Mouse (Mus musculus): ENCODE data around the gene Uimc1. TPM values are rescaled to one million over a fixed set of nuclear protein-coding genes. Genes with fewer than 3 reads are reported as not detected.
A peak's percentile ranks its signal among the peaks of the same experiment; 100 is the strongest.
"Not testable (repeated sequence)": the region's sequence is repeated elsewhere in the genome, so short reads cannot be mapped to it uniquely, and the experiment has no call there.

Uimc1 gene
- total RNA-seq, 2 experiments from 2014 or later = 12.9 to 13.4 TPM

DNA sequence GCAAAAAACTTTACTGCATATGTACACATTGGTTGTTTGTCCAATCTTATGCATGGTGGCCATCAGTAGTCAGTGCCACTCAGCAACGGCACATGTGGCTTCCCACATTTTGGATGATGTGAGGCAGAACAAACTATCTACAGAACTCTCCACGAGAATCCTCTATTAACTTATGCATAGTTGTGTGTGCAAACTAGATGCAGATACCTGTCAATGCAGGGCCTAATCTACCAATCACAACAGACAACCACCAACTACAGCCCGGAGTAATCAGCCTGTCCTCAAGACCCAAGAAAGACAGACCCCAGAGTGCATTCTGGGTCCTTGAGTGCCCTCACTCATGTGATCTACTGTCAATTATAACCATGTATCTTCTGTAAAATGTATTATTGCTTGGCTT, 2.3 kb upstream of the Uimc1 start:
- intact Hi-C loops (cut with DNase I) = no loop called here
- H3K4me3 ChIP-seq = no peak overlapping the region
- DNase-seq = no peak
- no peak for TF ChIP-seq CTCF (IDR thresholded peaks at IDR 0.05)
- H3K27ac ChIP-seq = no peak overlapping the region

DNA sequence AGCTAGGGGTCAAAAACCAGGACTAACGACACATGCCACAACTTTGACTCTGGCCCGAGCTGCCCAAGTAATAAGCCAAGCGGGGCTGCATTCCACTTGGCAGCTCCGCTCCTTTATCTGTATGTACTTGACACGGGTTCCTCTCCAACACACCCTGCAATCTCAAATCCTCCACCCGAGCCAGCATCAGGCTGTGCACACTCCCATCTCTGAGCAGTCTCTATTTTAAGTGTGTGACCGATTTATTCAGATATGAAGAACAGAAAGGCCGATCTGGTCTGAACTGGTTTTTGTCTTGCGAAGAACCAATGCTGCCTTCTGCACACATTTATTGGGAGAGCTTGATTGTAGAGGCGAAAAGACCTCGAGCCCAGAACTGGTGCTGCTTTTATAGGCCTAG, 1.5 kb upstream of the Uimc1 start:
- no peak for DNase-seq
- Histone ChIP-seq H3K4me3 (no peak overlapping the region), H3K27ac (no peak overlapping the region)
- intact Hi-C loops (cut with DNase I) = no loop called here
- TF ChIP-seq CTCF (IDR thresholded peaks at IDR 0.05) = no peak

DNA sequence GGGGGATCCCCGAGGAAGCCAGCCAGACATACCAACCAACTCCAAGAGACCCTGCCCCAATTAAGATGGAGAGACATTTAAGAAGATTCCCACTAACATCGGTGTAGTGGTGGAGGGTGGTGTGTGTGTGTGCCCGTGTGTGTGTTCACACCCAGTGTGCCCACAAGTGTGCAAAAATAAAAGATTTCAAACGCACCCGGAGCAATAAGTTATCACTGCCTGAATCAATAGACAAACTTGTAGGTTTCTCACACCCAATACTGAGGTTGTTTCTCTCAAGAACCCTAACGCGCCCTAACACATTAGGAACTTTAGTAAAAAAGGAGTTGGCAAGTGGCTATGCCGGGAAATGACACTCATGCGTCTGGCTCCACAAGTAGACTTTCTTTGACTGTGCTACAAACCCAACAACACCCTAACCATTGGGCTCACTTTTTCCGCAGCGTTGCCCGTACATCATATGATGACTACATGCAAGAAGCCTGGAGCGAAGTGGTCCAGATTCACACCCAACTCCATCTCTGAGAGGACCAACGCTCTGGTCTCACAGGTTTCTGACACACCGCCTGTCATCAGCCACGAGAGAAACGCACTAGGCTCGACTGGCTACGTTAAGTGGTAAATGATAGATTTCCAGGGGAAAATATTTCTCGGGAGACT, 904 bp downstream of the Uimc1 start:
- DNase-seq = peak; percentile 28
- intact Hi-C loops (cut with DNase I) = no loop called here
- no peak for TF ChIP-seq CTCF (IDR thresholded peaks at IDR 0.05)
- Histone ChIP-seq H3K4me3 (peak overlapping the region; percentile 82), H3K27ac (peak overlapping the region; percentile 92)

DNA sequence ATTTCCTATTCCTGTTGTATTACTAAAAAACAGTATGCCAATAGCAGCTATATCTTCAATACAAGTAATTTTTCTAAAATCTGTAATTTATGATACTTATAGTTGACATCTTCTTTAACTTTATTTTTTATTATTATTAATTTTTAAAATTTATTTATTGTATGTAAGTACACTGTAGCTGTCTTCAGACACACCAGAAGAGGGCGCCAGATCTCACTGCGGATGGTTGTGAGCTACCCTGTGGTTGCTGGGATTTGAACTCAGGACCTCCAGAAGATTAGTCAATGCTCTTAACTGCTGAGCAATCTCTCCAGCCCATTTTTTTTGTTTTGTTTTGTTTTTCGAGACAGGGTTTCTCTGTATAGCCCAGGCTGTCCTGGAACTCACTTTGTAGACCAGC, 2.3 kb downstream of the Uimc1 start:
- H3K4me3 ChIP-seq; DNase-seq; H3K27ac ChIP-seq; intact Hi-C loops (cut with DNase I): not testable (repeated sequence)
- peak; percentile 40 for TF ChIP-seq CTCF (IDR thresholded peaks at IDR 0.05)

DNA sequence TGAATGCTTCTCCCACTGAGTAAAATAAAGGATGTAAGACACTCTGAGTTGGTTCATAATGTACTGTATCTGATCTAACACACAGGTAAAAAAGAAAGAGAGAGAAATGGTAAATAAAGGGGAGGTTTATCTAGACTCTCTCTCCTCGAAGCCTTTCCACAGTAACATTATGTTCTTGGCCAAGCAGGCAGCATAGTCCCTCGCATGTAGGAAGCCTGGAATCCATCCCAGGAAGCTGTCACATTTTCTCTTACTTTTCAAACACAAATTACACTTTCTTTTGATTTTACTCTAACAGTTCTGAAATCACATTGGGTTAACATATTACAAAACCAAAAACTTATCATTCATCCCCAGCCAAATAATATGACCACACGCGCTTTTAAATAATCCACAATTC, 7.5 kb downstream of the Uimc1 start:
- no peak for TF ChIP-seq CTCF (IDR thresholded peaks at IDR 0.05)
- Histone ChIP-seq H3K27ac (no peak overlapping the region), H3K4me3 (no peak overlapping the region)
- no peak for DNase-seq
- intact Hi-C loops (cut with DNase I) = no loop called here

DNA sequence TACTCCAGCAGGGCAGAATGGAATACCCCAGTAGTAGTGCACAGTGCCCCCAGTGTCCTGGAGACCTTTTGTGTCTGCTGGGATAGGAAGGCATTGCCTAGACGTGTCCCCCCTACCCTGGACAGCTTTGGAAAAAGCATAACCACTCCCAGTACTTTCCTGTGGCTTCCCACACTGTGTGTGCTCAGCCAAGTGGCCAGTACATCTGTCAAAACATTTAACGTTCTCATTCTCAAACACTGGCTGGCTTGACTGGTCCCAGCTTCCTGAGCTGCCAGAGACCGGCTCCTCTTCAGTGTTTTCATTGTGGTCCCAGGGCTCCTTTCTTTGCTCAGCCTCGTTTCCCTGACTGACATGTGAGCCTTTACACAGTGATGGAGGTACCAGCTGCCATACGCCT, 24.5 kb downstream of the Uimc1 start:
- no peak for TF ChIP-seq CTCF (IDR thresholded peaks at IDR 0.05)
- H3K27ac ChIP-seq = peak overlapping the region; percentile 29
- H3K4me3 ChIP-seq = no peak overlapping the region
- intact Hi-C loops (cut with DNase I) = no loop called here
- DNase-seq = no peak

DNA sequence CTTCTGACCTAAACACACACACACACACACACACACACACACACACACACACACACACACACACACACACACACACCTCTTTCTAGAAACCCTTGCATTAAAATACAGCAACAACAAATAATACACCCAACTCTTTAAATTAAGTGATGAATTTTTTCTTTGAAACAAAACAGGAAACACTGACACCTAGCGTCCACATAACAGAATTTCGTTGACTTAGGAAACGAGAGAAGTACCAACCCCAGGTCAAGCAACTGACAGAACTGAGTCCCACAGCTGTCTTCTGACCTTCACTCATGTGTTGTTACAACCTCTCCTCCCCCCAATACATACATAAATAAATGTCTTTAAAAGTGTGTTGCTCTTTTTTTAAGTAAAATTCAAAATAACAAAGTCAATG, 28.8 kb downstream of the Uimc1 start:
- no peak for DNase-seq
- intact Hi-C loops (cut with DNase I) = loop anchor here (2.0 kb wide), 1 partner anchor 273 kb away; no protein-coding TSS in a partner anchor
- Histone ChIP-seq H3K27ac (no peak overlapping the region), H3K4me3 (no peak overlapping the region)
- peak; percentile 67 for TF ChIP-seq CTCF (IDR thresholded peaks at IDR 0.05)

DNA sequence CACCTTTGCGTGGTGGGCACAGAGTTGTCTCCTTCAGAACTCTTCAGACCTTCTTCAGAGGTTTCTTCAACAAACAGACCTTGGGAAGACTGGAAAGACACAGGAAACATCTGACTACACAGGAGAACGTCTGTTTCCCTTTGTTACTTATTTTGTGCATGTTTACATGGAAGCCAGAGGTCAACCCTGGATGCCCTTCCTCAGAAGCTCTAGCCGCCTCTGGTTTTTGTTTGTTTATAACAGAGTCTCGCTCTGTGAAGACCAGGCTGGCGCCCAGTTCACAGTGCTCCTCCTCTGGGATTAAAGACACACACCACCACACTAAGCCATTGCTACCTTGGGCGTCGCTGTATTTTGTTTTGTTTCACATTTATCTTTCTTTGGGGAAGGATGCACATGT, 30.4 kb downstream of the Uimc1 start:
- DNase-seq = no peak
- intact Hi-C loops (cut with DNase I) = loop anchor here (2.0 kb wide), 1 partner anchor 271 kb away; no protein-coding TSS in a partner anchor
- Histone ChIP-seq H3K4me3 (no peak overlapping the region), H3K27ac (no peak overlapping the region)
- no peak for TF ChIP-seq CTCF (IDR thresholded peaks at IDR 0.05)

DNA sequence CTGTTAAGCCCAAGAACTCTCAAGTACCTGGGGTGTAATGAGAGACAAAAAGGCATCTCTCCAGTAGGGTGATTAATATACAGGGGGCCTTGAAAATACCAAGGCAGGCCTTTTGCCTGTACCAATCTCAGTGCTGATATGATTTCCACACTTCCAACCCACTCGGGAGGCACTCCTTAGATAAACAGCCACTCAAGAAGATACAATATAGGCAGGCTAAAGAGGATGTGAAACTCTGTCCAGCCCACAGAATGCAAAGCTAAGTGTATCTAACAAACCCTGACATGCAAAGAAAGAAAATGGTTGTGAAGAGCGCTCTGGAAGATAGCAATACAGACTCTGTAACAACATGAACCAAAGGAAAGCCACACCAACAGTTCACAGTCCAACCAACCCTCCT, 36.8 kb downstream of the Uimc1 start:
- Histone ChIP-seq H3K27ac (no peak overlapping the region), H3K4me3 (no peak overlapping the region)
- intact Hi-C loops (cut with DNase I) = no loop called here
- no peak for DNase-seq
- TF ChIP-seq CTCF (IDR thresholded peaks at IDR 0.05) = no peak

DNA sequence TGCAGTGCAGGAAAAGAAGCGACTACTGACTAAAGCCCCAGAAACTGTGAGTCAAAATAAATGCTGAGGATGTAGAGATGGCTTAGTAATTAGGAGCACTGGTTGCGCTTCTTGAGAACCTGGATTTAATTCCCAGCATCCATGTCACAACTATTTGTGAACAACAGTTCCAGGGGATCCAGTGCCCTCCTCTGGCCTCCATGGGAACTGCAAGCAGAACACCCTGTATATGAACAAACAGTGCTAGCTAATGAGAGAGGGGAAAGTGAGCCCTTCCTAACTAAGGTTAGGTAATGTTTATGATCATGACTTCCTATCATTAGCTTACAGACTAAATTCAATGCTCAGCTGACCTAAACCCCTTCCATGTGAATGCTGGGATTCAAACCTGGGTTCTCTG, 42.1 kb downstream of the Uimc1 start:
- Histone ChIP-seq H3K27ac (no peak overlapping the region), H3K4me3 (no peak overlapping the region)
- DNase-seq = peak; percentile 20
- peak; percentile 57 for TF ChIP-seq CTCF (IDR thresholded peaks at IDR 0.05)
- intact Hi-C loops (cut with DNase I) = no loop called here

DNA sequence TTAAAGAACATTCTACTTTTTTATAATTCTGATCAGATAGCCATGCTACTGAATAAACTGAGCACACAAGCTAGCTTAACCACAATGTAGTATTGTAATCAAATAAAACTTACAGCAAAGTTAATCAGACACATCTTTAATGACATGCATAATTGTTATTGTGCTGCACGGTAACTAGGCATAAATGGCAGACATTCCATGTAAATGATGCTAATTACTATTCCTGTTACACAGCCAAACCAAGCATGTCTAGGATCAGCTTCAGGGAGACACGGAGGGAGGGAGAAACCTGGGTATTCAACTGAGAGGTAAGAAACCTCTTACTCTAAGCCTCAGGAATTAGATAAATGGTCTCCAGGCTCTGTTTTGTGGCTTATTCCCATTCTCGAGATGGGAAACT, 52.4 kb downstream of the Uimc1 start:
- no peak for TF ChIP-seq CTCF (IDR thresholded peaks at IDR 0.05)
- DNase-seq = no peak
- no peak overlapping the region for H3K27ac ChIP-seq
- intact Hi-C loops (cut with DNase I) = no loop called here
- no peak overlapping the region for H3K4me3 ChIP-seq

DNA sequence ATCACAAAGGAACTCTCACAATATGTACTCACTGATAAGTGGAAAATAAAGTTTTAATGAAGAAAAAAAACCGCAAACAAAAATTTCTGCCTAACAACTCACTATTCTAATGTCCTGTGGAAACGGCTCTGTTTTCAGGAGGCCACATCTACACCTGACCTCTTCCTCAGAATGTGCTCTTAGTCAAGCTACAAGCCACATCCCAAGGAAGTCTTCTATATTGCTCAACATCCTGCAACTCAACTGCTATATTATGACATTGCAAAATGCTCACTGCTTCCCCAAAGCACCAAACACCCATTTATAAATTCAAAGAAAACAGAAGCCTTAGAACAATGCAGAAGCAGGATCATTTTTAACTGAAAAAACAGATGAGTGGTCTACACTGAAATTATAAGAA, 60.1 kb downstream of the Uimc1 start:
- intact Hi-C loops (cut with DNase I) = no loop called here
- DNase-seq = no peak

DNA sequence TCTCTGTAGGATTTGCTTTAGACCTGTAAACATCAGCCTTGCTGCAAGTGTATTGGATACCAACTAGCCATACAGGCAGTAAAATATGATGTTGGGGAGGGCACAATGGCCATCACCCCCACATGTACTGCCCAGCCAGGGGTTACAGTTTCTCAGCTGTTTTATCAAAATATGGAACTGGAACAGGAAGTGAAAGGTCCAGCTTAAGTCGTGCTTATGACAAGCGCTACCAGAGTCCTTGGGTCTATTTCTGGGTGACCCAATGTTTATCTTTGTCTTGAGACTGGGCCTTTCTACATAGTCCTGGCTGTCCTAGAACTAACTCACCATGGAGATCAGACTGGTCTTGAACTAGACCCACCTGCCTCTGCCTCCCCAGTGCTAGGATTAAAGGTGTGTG, 75.9 kb downstream of the Uimc1 start:
- DNase-seq = no peak
- Histone ChIP-seq H3K4me3 (no peak overlapping the region), H3K27ac (no peak overlapping the region)
- intact Hi-C loops (cut with DNase I) = no loop called here
- TF ChIP-seq CTCF (IDR thresholded peaks at IDR 0.05) = no peak

More for the DNA sequence above, 60.1 kb downstream of the Uimc1 start:
- no peak for TF ChIP-seq CTCF (IDR thresholded peaks at IDR 0.05)
- Histone ChIP-seq H3K4me3 (no peak overlapping the region), H3K27ac (no peak overlapping the region)

DNA sequence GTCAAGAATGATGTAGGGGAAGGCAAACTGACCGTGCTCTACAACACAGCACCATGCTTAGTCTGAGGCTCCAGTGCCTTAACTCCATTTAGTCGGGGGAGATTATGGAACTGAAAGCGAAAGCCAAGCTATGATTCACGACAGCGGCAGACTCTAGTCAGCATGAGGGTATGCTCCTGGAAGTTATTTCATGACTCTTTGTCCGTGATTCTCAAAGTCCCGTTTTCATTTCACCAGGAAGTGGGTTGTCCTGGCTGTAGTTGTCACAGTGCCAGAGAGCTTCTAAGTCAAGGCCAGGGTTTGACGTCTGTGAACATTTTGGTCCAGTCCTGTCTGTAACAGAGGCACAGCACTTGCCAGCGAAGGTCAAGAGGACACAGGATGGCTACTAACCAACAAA, 77.4 kb downstream of the Uimc1 start:
- Histone ChIP-seq H3K27ac (0 out of 2 replicates have a peak overlapping the region, but pooled peaks have one; percentile 12), H3K4me3 (peak overlapping the region; percentile 23; the same call in 1 of the 2 replicates)
- intact Hi-C loops (cut with DNase I) = no loop called here
- TF ChIP-seq CTCF (IDR thresholded peaks at IDR 0.05) = no peak
- no peak for DNase-seq
